Mouse (Mus musculus): ENCODE results near the gene Gm14408. TPM values are rescaled to one million over a fixed set of nuclear protein-coding genes. Genes with fewer than 3 reads are reported as not detected.
"Not testable (repeated sequence)": the region's sequence is repeated elsewhere in the genome, so short reads cannot be mapped to it uniquely, and the experiment has no call there.

The Gm14408 gene
- not detected in 2 replicates for polyA plus RNA-seq (2014; fragmentation: Nextera tagmentation; extraction: Ambion mirVana)

DNA sequence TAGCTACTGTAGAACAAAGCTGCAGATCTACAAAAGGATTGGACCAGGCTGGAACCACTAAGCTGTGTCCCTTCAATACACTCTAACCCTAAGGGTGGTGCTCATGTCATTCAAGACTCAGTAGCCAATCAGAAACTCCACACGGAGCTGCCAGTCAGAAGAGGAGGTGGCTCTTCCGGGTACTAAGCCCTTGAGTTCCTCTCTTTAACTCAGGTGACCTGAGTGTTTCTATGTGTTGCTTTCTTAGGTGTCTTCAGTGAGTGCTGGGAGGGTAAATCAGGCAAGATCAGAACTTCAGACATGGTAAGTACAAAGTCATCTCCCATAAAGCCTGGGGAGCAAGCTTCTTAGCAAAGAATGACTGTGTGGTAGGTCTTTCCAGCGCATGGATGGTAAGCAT is at the start of gene Gm14408:
TSS of gene Gm14408 (plus strand) at position 301 of the 400 bp plus-strand sequence.
- not testable (repeated sequence) for H3K4me1 ChIP-seq (replicated peaks; ENCODE audit: control insufficient read depth, insufficient read depth, low read length); H3K36me3 ChIP-seq (ENCODE audit: control insufficient read depth, insufficient read depth, low read length); H3K27ac ChIP-seq (ENCODE audit: low read depth, low read length); H3K9ac ChIP-seq (ENCODE audit: low read depth, low read length); H3K9me3 ChIP-seq (ENCODE audit: control insufficient read depth, low read length); H3K4me3 ChIP-seq (ENCODE audit: low read depth, low read length); H3K4me2 ChIP-seq (replicated peaks; ENCODE audit: low read depth, low read length); DNase-seq (ENCODE audit: low spot score); H3K27me3 ChIP-seq (ENCODE audit: control insufficient read depth, insufficient read depth, low read length); ATAC-seq (ENCODE audit: low FRiP score)
- WGBS = 69% methylated on average over 1 of the region's 3 CpGs

DNA sequence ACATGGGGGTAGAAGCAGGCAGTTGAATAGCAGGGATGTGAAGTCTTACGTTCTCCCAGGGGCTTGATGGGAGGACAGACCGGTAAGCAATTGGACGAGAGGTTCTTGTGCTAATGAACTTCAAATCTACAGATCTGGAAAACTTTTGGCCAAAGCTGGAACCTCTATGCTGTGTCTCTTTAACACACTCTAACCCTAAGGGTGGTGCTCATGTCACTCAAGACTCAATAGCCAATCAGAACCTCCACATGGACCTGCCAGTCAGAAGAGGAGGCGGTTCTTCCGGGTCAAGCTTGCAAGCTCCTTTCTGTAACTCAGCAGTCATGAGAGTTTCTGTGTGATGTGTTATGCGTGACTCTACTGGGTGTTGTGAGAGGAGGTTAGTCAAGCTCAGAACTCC is 32.6 kb upstream of the Gm14408 start, which contains the start of gene Gm14295:
TSS of gene Gm14295 (plus strand) at position 301 of the 400 bp plus-strand sequence.
- H3K27me3 ChIP-seq (ENCODE audit: control insufficient read depth, insufficient read depth, low read length); H3K27ac ChIP-seq (ENCODE audit: low read depth, low read length); H3K9me3 ChIP-seq (ENCODE audit: control insufficient read depth, low read length); H3K4me1 ChIP-seq (replicated peaks; ENCODE audit: control insufficient read depth, insufficient read depth, low read length); H3K36me3 ChIP-seq (ENCODE audit: control insufficient read depth, insufficient read depth, low read length); H3K9ac ChIP-seq (ENCODE audit: low read depth, low read length); H3K4me2 ChIP-seq (replicated peaks; ENCODE audit: low read depth, low read length); ATAC-seq (ENCODE audit: low FRiP score); DNase-seq (ENCODE audit: low spot score): not testable (repeated sequence)
- peak within 1 kb of the TSS; percentile 34 for H3K4me3 ChIP-seq (ENCODE audit: low read depth, low read length)
- WGBS = no CpG with 5 or more reads among the region's 6 CpGs

DNA sequence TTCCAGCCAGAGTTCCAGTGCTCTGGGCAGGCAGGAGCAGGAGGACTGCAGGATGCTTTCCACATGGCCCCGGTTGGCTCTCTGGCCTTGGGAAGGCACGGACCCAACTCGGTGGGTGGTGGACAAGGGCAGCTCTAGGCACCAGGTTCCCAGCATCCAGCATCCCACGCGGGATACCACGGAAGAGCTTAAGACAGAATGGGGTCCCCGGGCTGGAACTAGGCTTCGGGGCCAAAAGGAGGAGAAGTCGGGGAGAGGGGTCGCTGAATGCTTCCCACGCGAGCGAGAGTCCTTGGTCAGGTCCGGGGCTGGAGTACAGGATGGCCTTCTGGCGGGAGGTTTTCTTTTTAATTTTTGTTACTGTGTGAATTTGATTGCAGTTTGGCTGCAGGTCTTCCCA is 32.2 kb upstream of the Gm14408 start:
- DNase-seq (ENCODE audit: low spot score) = peak; percentile 0
- not testable (repeated sequence) for H3K27ac ChIP-seq (ENCODE audit: low read depth, low read length); H3K4me2 ChIP-seq (replicated peaks; ENCODE audit: low read depth, low read length); H3K4me1 ChIP-seq (replicated peaks; ENCODE audit: control insufficient read depth, insufficient read depth, low read length); ATAC-seq (ENCODE audit: low FRiP score); H3K9me3 ChIP-seq (ENCODE audit: control insufficient read depth, low read length); H3K27me3 ChIP-seq (ENCODE audit: control insufficient read depth, insufficient read depth, low read length); H3K9ac ChIP-seq (ENCODE audit: low read depth, low read length); H3K36me3 ChIP-seq (ENCODE audit: control insufficient read depth, insufficient read depth, low read length)
- WGBS = 15% methylated on average over 11 of the region's 15 CpGs
- peak overlapping the region; percentile 34 for H3K4me3 ChIP-seq (ENCODE audit: low read depth, low read length)

Other genes starting within 250 kb of the Gm14408 start
- 14.2 and 27.4 TPM in 2 replicates for gene Gm14308, start 194.8 kb upstream of the Gm14408 start, polyA plus RNA-seq (2014; fragmentation: Nextera tagmentation; extraction: Ambion mirVana)
- 8.9 and 10.6 TPM in 2 replicates for gene Zfp973, start 160.6 kb upstream of the Gm14408 start, polyA plus RNA-seq (2014; fragmentation: Nextera tagmentation; extraction: Ambion mirVana)
- gene Gm14305, start 122.8 kb upstream of the Gm14408 start, polyA plus RNA-seq (2014; fragmentation: Nextera tagmentation; extraction: Ambion mirVana) = 34.0 and 36.0 TPM in 2 replicates
- 10.2 and 10.9 TPM in 2 replicates for gene Gm14295, start 32.5 kb upstream of the Gm14408 start, polyA plus RNA-seq (2014; fragmentation: Nextera tagmentation; extraction: Ambion mirVana)
- gene Gm14296, start 96.7 kb downstream of the Gm14408 start, polyA plus RNA-seq (2014; fragmentation: Nextera tagmentation; extraction: Ambion mirVana) = 10.6 and 12.9 TPM in 2 replicates
- 9.6 and 11.8 TPM in 2 replicates for gene Gm14419, start 169.8 kb downstream of the Gm14408 start, polyA plus RNA-seq (2014; fragmentation: Nextera tagmentation; extraction: Ambion mirVana)
- not detected in 2 replicates for gene Gm14401, start 243.2 kb downstream of the Gm14408 start, polyA plus RNA-seq (2014; fragmentation: Nextera tagmentation; extraction: Ambion mirVana)

All from hindbrain, embryonic 11.5 days (tissue).